Mouse (Mus musculus): ENCODE data around the gene Zmynd8. TPM values are rescaled to one million over a fixed set of nuclear protein-coding genes. Genes with fewer than 3 reads are reported as not detected.

The Zmynd8 gene
- polyA plus RNA-seq, 1 experiment: 75.2 TPM

DNA sequence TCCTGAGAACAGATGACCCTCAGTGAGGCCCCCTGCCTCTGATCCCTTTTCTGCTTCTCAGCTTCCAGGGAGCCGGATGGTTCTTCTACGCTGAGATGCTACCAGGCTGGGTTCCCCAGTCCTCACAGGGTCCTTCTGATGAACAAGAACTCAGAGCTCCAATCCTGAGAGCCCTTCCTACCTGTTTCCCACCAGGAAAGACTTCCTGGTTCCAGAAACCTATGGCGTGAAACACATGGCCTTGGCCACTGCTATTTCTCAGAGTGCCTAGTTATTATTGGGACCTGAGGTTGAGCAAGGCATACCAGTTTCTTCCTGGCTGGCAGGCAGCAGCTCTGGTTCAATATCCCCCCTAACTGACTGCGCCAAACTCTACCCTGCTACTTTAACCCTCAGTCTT lies 3.1 kb downstream of the Zmynd8 start:
- 78% methylated on average over 4 of the region's 4 CpGs for WGBS
- Histone ChIP-seq H3K4me3 (replicated peaks; ENCODE audit: control insufficient read depth, low read depth, low read length) (no peak overlapping the region), H3K27ac (ENCODE audit: control insufficient read depth, insufficient read depth, low read depth, low read length, poor library complexity) (no peak overlapping the region), H3K4me1 (ENCODE audit: control insufficient read depth, insufficient read depth, low read length) (peaks cover 2% of the 10 kb centered on the region; the same call in 1 of the 2 replicates)
- no peak for TF ChIP-seq POLR2A (IDR thresholded peaks at IDR 0.05; ENCODE audit: borderline replicate concordance, control insufficient read depth, low read depth, low read length)
- TF ChIP-seq CTCF (IDR thresholded peaks at IDR 0.05; ENCODE audit: control insufficient read depth, insufficient read depth, low read length): no peak

DNA sequence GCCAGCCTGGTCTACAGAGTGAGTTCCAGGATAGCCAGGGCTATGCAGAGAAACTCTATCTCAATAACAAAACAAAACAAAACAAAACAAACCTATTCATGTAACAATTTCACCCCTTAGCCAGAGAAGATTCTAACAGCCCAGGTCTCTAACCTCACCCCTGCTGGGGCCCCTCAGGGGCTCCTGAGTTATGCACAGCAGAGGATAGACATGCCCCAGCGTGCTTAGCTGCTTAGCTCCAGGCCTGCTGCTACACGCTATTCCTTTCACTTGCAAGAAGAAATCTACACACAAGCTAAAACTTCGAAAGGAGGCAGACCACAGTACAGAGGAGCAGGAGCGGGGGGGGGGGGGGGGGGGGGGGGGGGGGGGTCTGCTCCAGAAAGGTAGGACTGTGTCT lies 4.3 kb downstream of the Zmynd8 start:
- Histone ChIP-seq H3K27ac (ENCODE audit: control insufficient read depth, insufficient read depth, low read depth, low read length, poor library complexity) (no peak overlapping the region), H3K4me1 (ENCODE audit: control insufficient read depth, insufficient read depth, low read length) (peaks cover 6% of the 10 kb centered on the region), H3K4me3 (replicated peaks; ENCODE audit: control insufficient read depth, low read depth, low read length) (no peak overlapping the region)
- WGBS: 77% methylated on average over 3 of the region's 4 CpGs
- TF ChIP-seq CTCF (IDR thresholded peaks at IDR 0.05; ENCODE audit: control insufficient read depth, insufficient read depth, low read length): no peak
- TF ChIP-seq POLR2A (IDR thresholded peaks at IDR 0.05; ENCODE audit: borderline replicate concordance, control insufficient read depth, low read depth, low read length): no peak

DNA sequence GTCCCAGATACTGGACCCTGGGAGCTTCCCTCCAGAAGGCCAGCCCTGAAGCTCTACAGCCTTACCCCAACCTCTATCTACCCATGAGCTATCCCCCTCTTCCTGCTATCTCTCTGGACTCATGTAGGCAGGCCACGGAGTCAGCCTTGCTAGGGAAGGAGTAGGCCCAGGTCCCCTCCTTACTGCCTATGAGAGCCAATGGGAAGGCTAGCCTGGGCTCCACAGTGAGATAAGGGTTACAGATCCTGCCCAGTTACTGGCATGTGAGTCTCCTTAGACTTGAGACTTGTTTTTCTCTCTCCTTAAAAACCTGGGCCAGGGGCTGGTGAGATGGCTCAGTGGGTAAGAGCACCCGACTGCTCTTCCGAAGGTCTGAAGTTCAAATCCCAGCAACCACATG lies 5.6 kb downstream of the Zmynd8 start:
- TF ChIP-seq POLR2A (IDR thresholded peaks at IDR 0.05; ENCODE audit: borderline replicate concordance, control insufficient read depth, low read depth, low read length) (no peak), CTCF (IDR thresholded peaks at IDR 0.05; ENCODE audit: control insufficient read depth, insufficient read depth, low read length) (no peak)
- H3K4me3 ChIP-seq (replicated peaks; ENCODE audit: control insufficient read depth, low read depth, low read length): no peak overlapping the region
- peaks cover 15% of the 10 kb centered on the region for H3K4me1 ChIP-seq (ENCODE audit: control insufficient read depth, insufficient read depth, low read length)
- 84% methylated on average over 3 of the region's 3 CpGs for WGBS
- H3K27ac ChIP-seq (ENCODE audit: control insufficient read depth, insufficient read depth, low read depth, low read length, poor library complexity): peak overlapping the region; percentile 3; the same call in 1 of the 2 replicates

DNA sequence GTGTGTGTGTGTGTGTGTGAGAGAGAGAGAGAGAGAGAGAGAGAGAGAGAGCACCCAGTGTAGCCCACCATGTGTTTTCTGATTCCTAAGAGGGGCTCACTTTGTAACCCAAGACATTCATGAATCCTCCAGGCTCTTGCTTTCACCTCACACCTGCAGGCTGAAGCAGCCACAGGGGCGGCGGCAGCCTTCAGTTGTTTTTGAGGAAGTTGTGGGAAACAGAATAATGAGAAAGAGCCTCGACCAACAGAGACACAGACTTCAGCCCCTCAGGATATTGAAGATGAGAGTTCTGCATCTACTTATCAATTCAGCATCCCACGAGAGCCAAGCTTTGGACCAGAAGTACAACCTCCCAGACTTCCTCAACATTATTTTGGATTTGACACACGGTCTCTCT lies 6.2 kb downstream of the Zmynd8 start:
- Histone ChIP-seq H3K4me1 (ENCODE audit: control insufficient read depth, insufficient read depth, low read length) (peaks cover 17% of the 10 kb centered on the region), H3K27ac (ENCODE audit: control insufficient read depth, insufficient read depth, low read depth, low read length, poor library complexity) (peak overlapping the region; percentile 3; the same call in 1 of the 2 replicates)
- TF ChIP-seq POLR2A (IDR thresholded peaks at IDR 0.05; ENCODE audit: borderline replicate concordance, control insufficient read depth, low read depth, low read length): no peak
- TF ChIP-seq CTCF (IDR thresholded peaks at IDR 0.05; ENCODE audit: control insufficient read depth, insufficient read depth, low read length): no peak

DNA sequence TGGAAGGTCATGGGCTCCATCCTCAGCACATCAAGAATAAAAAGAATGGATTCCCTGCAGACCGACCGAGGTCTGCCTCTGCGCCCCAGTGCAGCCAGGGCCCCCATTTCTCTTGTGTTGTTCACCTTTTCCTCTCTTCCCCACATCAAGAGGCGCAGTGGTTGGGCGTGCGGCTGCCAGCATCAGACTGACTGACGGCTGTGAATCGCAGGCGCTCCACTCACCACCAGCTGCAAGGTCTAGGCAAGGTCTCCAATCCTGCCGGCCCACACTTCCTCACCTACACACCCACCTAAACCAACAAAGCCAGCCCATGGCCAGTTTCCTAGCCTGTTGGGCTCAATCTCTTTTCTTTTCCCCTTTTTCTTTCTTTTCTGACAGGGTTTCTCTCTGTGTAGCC lies 8.4 kb downstream of the Zmynd8 start:
- 44% methylated on average over 10 of the region's 10 CpGs for WGBS
- Histone ChIP-seq H3K27ac (ENCODE audit: control insufficient read depth, insufficient read depth, low read depth, low read length, poor library complexity) (no peak overlapping the region), H3K4me3 (replicated peaks; ENCODE audit: control insufficient read depth, low read depth, low read length) (no peak overlapping the region), H3K4me1 (ENCODE audit: control insufficient read depth, insufficient read depth, low read length) (peaks cover 23% of the 10 kb centered on the region)
- TF ChIP-seq POLR2A (IDR thresholded peaks at IDR 0.05; ENCODE audit: borderline replicate concordance, control insufficient read depth, low read depth, low read length) (no peak), CTCF (IDR thresholded peaks at IDR 0.05; ENCODE audit: control insufficient read depth, insufficient read depth, low read length) (no peak)

More for the DNA sequence above, 6.2 kb downstream of the Zmynd8 start:
- no peak overlapping the region for H3K4me3 ChIP-seq (replicated peaks; ENCODE audit: control insufficient read depth, low read depth, low read length)
- WGBS: 16% methylated on average over 5 of the region's 5 CpGs

DNA sequence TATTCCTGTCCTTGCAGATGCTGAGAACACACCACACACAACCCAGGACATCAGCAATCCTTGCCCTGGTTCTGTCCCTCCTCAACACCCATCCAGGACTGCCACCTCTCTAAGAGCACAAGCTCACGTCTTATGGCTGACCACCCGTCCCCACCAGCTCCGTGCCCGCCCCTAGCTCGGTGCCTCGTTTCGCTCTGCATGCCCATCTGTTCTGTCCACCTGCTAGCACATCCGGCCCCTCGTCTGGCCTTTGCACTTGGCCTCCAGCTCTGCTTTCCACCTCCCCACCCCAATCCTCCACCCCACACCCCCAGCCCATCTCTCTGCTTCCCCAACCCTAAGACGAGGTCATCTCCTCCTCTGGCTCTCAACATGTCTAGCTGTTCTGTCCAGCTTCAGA lies 8.9 kb downstream of the Zmynd8 start:
- TF ChIP-seq CTCF (IDR thresholded peaks at IDR 0.05; ENCODE audit: control insufficient read depth, insufficient read depth, low read length): no peak
- no peak for TF ChIP-seq POLR2A (IDR thresholded peaks at IDR 0.05; ENCODE audit: borderline replicate concordance, control insufficient read depth, low read depth, low read length)
- 88% methylated on average over 10 of the region's 10 CpGs for WGBS
- peaks cover 25% of the 10 kb centered on the region for H3K4me1 ChIP-seq (ENCODE audit: control insufficient read depth, insufficient read depth, low read length)
- H3K4me3 ChIP-seq (replicated peaks; ENCODE audit: control insufficient read depth, low read depth, low read length): no peak overlapping the region
- no peak overlapping the region for H3K27ac ChIP-seq (ENCODE audit: control insufficient read depth, insufficient read depth, low read depth, low read length, poor library complexity)

DNA sequence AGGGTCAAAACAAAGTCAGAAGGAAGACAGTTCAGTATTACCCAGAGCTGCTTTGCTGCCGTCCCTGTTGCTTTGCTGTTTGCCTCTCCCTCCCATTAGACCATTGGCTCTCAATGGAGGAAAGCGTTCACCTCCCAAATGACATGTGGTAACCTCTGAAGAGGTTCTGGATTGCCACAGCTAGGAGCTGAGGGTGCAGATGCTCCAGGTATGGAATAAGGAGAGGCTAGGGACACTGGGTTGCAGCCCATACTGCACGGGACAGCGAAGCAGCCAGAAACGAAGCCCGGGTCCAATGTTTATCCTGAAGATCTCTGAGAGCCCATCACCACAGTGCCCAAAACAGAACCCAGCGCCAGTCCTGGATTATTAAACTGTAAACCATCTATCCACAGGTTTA lies 9.6 kb downstream of the Zmynd8 start:
- 69% methylated on average over 7 of the region's 7 CpGs for WGBS
- no peak overlapping the region for H3K4me3 ChIP-seq (replicated peaks; ENCODE audit: control insufficient read depth, low read depth, low read length)
- no peak for TF ChIP-seq POLR2A (IDR thresholded peaks at IDR 0.05; ENCODE audit: borderline replicate concordance, control insufficient read depth, low read depth, low read length)
- no peak for TF ChIP-seq CTCF (IDR thresholded peaks at IDR 0.05; ENCODE audit: control insufficient read depth, insufficient read depth, low read length)
- H3K4me1 ChIP-seq (ENCODE audit: control insufficient read depth, insufficient read depth, low read length): peaks cover 25% of the 10 kb centered on the region
- H3K27ac ChIP-seq (ENCODE audit: control insufficient read depth, insufficient read depth, low read depth, low read length, poor library complexity): peak overlapping the region; percentile 87

DNA sequence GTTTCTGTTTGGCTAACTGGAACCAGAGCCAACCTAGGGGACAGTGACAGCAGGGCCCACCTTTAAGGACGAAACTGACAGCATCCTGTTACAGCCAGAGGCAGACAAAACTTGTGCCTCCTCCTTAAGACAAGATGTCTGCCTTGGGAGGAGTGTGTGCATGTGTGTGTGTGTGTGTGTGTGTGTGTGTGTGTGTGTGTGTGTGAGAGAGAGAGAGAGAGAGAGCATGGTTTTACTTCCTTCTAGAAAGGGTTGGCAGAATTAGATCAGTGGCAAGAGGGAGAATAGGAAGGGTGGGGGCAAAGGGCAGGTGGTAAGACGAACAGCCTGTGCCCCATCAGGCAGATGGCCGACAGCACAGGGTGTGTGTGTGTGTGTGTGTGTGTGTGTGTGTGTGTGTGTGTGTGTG lies 10.0 kb downstream of the Zmynd8 start:
- H3K4me3 ChIP-seq (replicated peaks; ENCODE audit: control insufficient read depth, low read depth, low read length): peak overlapping the region; percentile 8
- whole genome bisulfite sequencing: 5% methylated on average over 3 of the region's 3 CpGs
- TF ChIP-seq POLR2A (IDR thresholded peaks at IDR 0.05; ENCODE audit: borderline replicate concordance, control insufficient read depth, low read depth, low read length) (no peak), CTCF (IDR thresholded peaks at IDR 0.05; ENCODE audit: control insufficient read depth, insufficient read depth, low read length) (no peak)
- peak overlapping the region; percentile 87 for H3K27ac ChIP-seq (ENCODE audit: control insufficient read depth, insufficient read depth, low read depth, low read length, poor library complexity)
- peaks cover 25% of the 10 kb centered on the region for H3K4me1 ChIP-seq (ENCODE audit: control insufficient read depth, insufficient read depth, low read length)

DNA sequence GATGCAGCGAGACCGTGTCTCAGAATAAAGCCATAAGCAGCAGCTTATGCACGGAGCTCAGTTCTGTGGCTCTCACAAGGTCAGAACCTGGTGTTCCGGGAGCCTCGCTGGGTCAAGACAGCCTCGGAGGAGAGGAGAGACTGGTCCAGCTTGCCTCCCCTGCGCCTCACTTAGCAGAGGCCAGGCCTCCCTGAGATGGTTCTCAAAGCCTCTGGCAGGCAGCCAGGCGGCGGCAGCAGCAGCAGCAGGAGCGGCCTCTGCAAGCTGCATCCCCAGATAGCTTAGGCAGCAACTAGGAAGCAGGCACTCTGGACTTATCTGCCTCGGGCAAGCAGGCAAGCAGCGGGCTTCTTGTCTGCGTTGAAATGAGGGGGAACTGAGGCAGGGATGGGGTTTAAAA lies 10.4 kb downstream of the Zmynd8 start:
- peak overlapping the region; percentile 8 for H3K4me3 ChIP-seq (replicated peaks; ENCODE audit: control insufficient read depth, low read depth, low read length)
- peak; percentile 68; the same call in 1 of the 2 replicates for TF ChIP-seq POLR2A (IDR thresholded peaks at IDR 0.05; ENCODE audit: borderline replicate concordance, control insufficient read depth, low read depth, low read length)
- 0 out of 2 replicates have a peak, but pooled peaks have one; percentile 1 for TF ChIP-seq CTCF (IDR thresholded peaks at IDR 0.05; ENCODE audit: control insufficient read depth, insufficient read depth, low read length)
- peaks cover 25% of the 10 kb centered on the region for H3K4me1 ChIP-seq (ENCODE audit: control insufficient read depth, insufficient read depth, low read length)
- H3K27ac ChIP-seq (ENCODE audit: control insufficient read depth, insufficient read depth, low read depth, low read length, poor library complexity): peak overlapping the region; percentile 87
- 16% methylated on average over 13 of the region's 13 CpGs for WGBS

All from bone marrow, adult 2 months (tissue).